17 mouse cellular contexts compared by ENCODE assay signal in the genomic region with DNA sequence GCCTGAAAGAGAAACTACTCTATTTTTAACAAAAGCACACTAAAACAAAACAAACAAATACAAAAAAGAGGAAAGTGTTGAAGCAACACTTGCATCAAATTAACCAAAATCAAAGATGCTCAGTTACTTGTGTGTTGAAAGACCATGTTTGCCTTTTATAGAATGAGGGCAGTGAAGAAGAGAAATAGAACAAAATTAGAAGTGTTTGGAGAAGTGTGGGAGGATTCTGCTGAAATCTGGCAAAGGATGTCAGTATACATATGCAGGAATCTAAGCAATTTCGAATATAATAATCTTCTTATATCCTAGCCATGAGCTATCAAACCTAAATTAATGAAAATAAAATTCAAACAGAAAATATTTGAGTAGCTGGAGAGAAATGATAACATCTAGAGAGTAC.
"Had no signal": no experiment of that assay in that cellular context is flagged by ENCODE, and none has a peak within 500 bp of the region (broad histone marks: within the 10 kb centered on the region; RNA-seq: fewer than 3 reads in every experiment).

No protein-coding gene starts in this region.

- ATAC-seq: hindbrain, embryonic 16.5 days; inflammation-experienced regulatory T-cells, adult 6 months; intestine, embryonic 15.5 days; intestine, postnatal 0 days had no signal

- DNase-seq: gastrocnemius, adult 2 months; gastrocnemius, postnatal 10 days; gastrocnemius, postnatal 25 days; heart, adult 18-20 months; heart, postnatal 10 days; heart, postnatal 4 days; kidney, adult 18-20 months; kidney, adult 8-10 months; kidney, postnatal 10 days; kidney, postnatal 25 days; kidney, postnatal 4 days; liver; liver, embryonic 13.5 days had no signal
